Mouse (Mus musculus): ENCODE measurements around the gene Bcl6b. TPM values are rescaled to one million over a fixed set of nuclear protein-coding genes. Genes with fewer than 3 reads are reported as not detected.

Gene Bcl6b
- polyA plus RNA-seq, 1 experiment from 2014 or later: 5.0 TPM

DNA sequence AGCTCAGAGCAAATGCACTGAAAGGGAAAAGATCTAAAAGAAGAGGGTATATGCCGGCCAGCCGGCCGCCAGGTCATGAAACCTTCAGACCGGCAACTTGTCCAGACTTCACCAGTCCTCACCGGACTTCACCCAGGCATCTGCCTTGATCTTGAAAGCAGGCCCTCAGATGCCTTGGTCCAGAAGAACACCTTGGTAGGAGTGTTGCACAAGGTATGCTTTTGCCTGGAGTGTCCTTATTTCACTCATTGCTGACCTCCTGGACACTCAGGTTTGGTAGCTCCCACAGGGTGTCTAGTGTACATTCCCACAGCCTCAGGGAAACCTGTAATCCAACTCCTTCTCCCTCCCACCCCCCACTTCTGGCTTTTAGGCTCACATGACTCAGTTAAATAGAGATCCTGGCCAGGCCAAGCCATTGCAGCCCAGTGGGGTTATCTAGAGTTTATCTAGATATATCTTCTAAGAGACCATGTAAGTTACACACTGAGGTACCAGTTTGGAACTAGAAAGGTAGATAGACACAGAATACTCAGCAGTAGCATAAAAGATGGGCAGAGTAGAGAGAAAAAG is 29.5 kb downstream of the Bcl6b start:
- Histone ChIP-seq H3K4me1 (replicated peaks; ENCODE audit: control insufficient read depth, insufficient read depth, low read length) (no peaks in the 10 kb centered on the region), H3K9me3 (ENCODE audit: control insufficient read depth, low read length) (no peaks in the 10 kb centered on the region), H3K36me3 (ENCODE audit: control insufficient read depth, insufficient read depth, low read length) (no peaks in the 10 kb centered on the region), H3K27ac (ENCODE audit: low read depth, low read length) (no peak overlapping the region), H3K27me3 (ENCODE audit: control insufficient read depth, insufficient read depth, low read length) (no peaks in the 10 kb centered on the region), H3K4me3 (ENCODE audit: low read depth, low read length) (no peak overlapping the region), H3K4me2 (replicated peaks; ENCODE audit: low read depth, low read length) (no peak overlapping the region), H3K9ac (ENCODE audit: low read depth, low read length) (no peak overlapping the region)
- ATAC-seq (ENCODE audit: low FRiP score) (no peak), DNase-seq (ENCODE audit: low spot score) (no peak)
- WGBS: 92% methylated on average over 5 of the region's 5 CpGs

DNA sequence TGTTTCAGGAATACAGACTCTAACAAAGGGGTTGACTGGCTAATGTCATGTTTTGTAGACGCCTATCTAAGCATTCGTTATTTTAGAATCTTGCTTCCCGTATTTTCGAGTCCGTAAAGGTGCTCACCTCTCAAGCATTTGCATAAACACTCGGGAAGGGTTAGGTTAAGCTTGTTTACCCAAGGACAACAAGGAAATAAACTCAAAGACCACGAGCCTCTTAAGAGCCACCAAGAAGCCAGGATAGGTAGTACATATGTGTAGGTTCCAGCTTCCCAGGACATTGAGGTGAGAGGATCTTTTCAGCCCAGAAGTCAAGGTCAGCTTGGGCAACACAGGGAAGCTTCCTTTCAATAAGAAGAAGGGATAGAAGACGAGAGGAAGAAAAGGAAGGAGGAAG is 30.5 kb downstream of the Bcl6b start:
- WGBS: 86% methylated on average over 8 of the region's 8 CpGs
- DNase-seq (ENCODE audit: low spot score) (no peak), ATAC-seq (ENCODE audit: low FRiP score) (no peak)
- Histone ChIP-seq H3K4me2 (replicated peaks; ENCODE audit: low read depth, low read length) (no peak overlapping the region), H3K9ac (ENCODE audit: low read depth, low read length) (no peak overlapping the region), H3K4me1 (replicated peaks; ENCODE audit: control insufficient read depth, insufficient read depth, low read length) (no peaks in the 10 kb centered on the region), H3K27ac (ENCODE audit: low read depth, low read length) (no peak overlapping the region), H3K27me3 (ENCODE audit: control insufficient read depth, insufficient read depth, low read length) (no peaks in the 10 kb centered on the region), H3K36me3 (ENCODE audit: control insufficient read depth, insufficient read depth, low read length) (no peaks in the 10 kb centered on the region), H3K9me3 (ENCODE audit: control insufficient read depth, low read length) (no peaks in the 10 kb centered on the region), H3K4me3 (ENCODE audit: low read depth, low read length) (no peak overlapping the region)

DNA sequence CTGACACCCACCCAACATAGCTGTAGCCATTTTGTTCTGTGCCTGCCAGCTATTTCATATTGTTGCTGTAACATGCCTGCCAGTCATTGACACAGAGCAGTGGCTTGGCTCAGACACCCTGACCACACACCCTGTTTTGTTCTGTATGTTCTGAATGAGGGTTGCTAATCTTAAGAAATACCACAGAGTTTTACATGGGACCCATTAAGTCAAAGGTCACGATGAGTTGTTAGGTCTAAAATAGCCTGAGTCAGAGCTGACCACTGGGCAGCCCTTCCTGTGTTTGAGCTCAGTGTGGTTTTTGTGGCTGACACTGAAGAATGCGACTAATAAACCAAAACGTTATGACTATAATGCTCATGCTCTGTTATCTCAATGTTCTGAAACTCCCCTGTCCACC is 31.3 kb downstream of the Bcl6b start:
- Histone ChIP-seq H3K27me3 (ENCODE audit: control insufficient read depth, insufficient read depth, low read length) (no peaks in the 10 kb centered on the region), H3K4me2 (replicated peaks; ENCODE audit: low read depth, low read length) (no peak overlapping the region), H3K9me3 (ENCODE audit: control insufficient read depth, low read length) (no peaks in the 10 kb centered on the region), H3K36me3 (ENCODE audit: control insufficient read depth, insufficient read depth, low read length) (no peaks in the 10 kb centered on the region), H3K4me1 (replicated peaks; ENCODE audit: control insufficient read depth, insufficient read depth, low read length) (no peaks in the 10 kb centered on the region), H3K4me3 (ENCODE audit: low read depth, low read length) (no peak overlapping the region), H3K9ac (ENCODE audit: low read depth, low read length) (no peak overlapping the region), H3K27ac (ENCODE audit: low read depth, low read length) (no peak overlapping the region)
- WGBS: 89% methylated on average over 3 of the region's 3 CpGs
- DNase-seq (ENCODE audit: low spot score): no peak
- ATAC-seq (ENCODE audit: low FRiP score): no peak

DNA sequence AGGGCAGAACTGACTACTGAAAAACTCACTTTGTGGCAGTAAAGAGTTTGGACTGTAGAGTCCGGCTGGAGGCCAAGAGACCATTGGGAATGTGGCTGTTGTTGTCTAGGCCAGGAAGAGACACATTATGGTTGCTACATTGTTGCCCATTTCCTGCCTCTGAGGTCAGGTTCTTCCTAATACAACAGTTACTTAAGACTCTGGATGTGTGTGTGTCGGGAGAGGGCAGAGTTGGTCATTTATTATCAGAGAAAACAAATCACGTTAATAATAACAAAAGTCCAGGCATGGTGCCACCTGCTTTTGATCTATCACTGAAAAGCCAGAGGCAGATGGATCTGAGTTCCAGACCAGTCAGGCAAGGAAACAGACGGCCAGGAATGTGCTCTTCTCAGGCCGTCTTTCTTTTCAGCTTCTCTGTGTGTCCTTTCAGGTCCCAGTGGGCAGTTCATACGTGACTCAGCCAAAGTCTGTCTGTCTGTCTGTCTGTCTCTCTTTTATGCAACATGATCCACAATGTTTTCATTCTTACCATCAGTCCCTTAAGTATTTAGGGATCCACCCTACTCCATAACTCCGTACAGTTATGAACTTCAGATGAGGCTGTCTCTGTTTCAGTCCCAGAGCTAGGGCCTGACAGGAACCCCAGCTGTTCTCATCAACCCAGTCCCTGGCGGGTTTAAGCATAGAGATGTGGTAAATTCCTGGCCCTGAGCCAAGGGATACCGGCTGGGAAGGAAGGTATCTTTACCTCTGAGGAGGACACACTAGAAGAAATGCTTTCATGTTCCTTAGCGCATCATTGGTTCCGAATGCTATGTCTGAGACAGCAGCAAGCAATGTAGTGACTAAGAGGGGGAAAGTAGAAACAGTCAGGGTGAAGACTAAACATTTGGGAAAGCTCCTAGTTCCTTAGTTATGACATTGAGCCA is 36.0 kb downstream of the Bcl6b start:
- Histone ChIP-seq H3K4me2 (replicated peaks; ENCODE audit: low read depth, low read length) (no peak overlapping the region), H3K27ac (ENCODE audit: low read depth, low read length) (no peak overlapping the region), H3K27me3 (ENCODE audit: control insufficient read depth, insufficient read depth, low read length) (no peaks in the 10 kb centered on the region), H3K9ac (ENCODE audit: low read depth, low read length) (no peak overlapping the region), H3K4me3 (ENCODE audit: low read depth, low read length) (no peak overlapping the region), H3K4me1 (replicated peaks; ENCODE audit: control insufficient read depth, insufficient read depth, low read length) (no peaks in the 10 kb centered on the region), H3K36me3 (ENCODE audit: control insufficient read depth, insufficient read depth, low read length) (no peaks in the 10 kb centered on the region), H3K9me3 (ENCODE audit: control insufficient read depth, low read length) (no peaks in the 10 kb centered on the region)
- no peak for ATAC-seq (ENCODE audit: low FRiP score)
- no peak for DNase-seq (ENCODE audit: low spot score)
- WGBS: 60% methylated on average over 11 of the region's 11 CpGs

DNA sequence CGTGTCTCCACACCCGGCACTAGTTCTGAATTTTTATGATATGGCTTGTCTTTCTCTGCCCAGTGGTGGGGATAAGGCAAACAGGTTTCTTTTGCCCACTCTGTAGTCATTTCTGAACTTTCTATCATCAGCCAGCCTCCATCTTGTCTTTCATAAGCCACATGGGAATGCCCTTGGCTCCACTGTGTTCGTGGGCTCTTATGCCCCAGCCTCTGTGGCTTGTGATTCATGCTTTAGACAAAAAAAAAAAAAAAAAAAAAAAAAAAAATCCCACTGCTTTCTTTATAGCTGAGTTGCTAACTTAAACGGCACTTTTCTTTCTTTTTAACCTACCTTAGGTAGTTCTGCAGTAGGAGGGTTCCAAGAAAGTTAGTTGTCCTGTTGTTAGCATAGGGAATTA is 37.4 kb downstream of the Bcl6b start:
- no peaks in the 10 kb centered on the region for H3K36me3 ChIP-seq (ENCODE audit: control insufficient read depth, insufficient read depth, low read length)
- H3K9ac ChIP-seq (ENCODE audit: low read depth, low read length): no peak overlapping the region
- 85% methylated on average over 4 of the region's 4 CpGs for WGBS
- H3K4me3 ChIP-seq (ENCODE audit: low read depth, low read length): no peak overlapping the region
- H3K27me3 ChIP-seq (ENCODE audit: control insufficient read depth, insufficient read depth, low read length): no peaks in the 10 kb centered on the region
- H3K27ac ChIP-seq (ENCODE audit: low read depth, low read length): no peak overlapping the region
- H3K4me1 ChIP-seq (replicated peaks; ENCODE audit: control insufficient read depth, insufficient read depth, low read length): no peaks in the 10 kb centered on the region
- no peaks in the 10 kb centered on the region for H3K9me3 ChIP-seq (ENCODE audit: control insufficient read depth, low read length)
- H3K4me2 ChIP-seq (replicated peaks; ENCODE audit: low read depth, low read length): no peak overlapping the region
- no peak for ATAC-seq (ENCODE audit: low FRiP score)
- DNase-seq (ENCODE audit: low spot score): no peak

DNA sequence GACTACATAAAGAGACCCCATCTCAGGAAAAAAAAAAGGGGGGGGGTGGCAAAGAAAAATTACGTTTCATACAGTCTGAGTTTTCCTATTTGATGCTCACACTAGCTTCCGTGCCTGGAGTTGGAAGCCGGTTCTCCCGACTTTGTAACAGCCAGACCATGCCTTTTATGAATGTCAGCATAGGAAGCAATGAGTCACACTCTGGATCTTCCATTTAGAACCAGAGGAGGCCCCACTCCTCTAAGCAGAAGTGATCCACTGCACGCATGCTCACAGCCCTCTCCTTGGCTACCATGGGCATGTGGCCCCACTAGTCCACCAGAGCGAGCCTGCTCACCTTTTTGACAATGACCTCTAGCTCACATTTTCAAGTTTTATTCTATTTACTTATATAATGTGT is 38.4 kb downstream of the Bcl6b start:
- Histone ChIP-seq H3K9me3 (ENCODE audit: control insufficient read depth, low read length) (no peaks in the 10 kb centered on the region), H3K4me1 (replicated peaks; ENCODE audit: control insufficient read depth, insufficient read depth, low read length) (no peaks in the 10 kb centered on the region), H3K9ac (ENCODE audit: low read depth, low read length) (no peak overlapping the region), H3K27me3 (ENCODE audit: control insufficient read depth, insufficient read depth, low read length) (no peaks in the 10 kb centered on the region), H3K27ac (ENCODE audit: low read depth, low read length) (no peak overlapping the region), H3K36me3 (ENCODE audit: control insufficient read depth, insufficient read depth, low read length) (no peaks in the 10 kb centered on the region), H3K4me2 (replicated peaks; ENCODE audit: low read depth, low read length) (no peak overlapping the region), H3K4me3 (ENCODE audit: low read depth, low read length) (no peak overlapping the region)
- ATAC-seq (ENCODE audit: low FRiP score) (no peak), DNase-seq (ENCODE audit: low spot score) (no peak)
- 94% methylated on average over 6 of the region's 6 CpGs for WGBS

DNA sequence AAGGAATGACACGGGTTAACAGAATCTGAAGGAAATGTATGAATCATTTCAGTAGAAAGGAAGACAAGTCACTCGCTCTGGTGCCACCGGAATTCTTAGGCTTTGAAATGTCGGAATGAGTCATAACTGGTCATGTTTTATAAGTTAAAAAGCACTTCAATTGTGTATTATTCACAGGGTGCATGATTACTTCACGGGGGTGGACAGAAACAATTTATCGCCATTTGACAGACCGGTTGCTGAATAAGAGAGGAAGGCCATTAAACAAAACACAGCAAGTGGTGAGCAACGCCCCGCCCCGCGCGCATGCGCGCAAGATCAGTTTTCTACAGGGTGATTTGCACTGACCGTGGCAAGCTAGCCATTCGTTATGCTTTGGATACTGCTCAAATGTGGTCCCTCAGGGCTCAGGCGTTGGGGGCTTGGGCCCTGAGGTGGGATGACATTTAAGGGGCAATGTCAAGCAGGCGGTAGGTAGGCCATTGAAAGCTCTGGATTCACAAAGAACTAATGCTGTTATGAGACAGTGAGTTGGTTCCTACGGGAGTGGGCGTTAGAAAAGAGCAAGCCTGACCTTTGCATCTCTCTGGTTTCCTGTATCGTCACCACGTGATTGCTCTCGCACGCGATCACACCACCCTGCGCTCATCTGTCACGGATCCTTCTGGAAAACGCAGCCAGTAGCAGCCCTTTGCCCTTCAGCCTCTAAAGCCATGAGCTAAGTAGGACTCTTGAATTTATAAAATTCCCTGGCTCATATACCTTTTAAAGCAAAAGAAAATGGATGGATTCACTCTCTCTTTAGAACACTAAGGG is 40.1 kb downstream of the Bcl6b start:
- Histone ChIP-seq H3K9ac (ENCODE audit: low read depth, low read length) (no peak overlapping the region), H3K4me3 (ENCODE audit: low read depth, low read length) (no peak overlapping the region), H3K36me3 (ENCODE audit: control insufficient read depth, insufficient read depth, low read length) (no peaks in the 10 kb centered on the region), H3K27me3 (ENCODE audit: control insufficient read depth, insufficient read depth, low read length) (no peaks in the 10 kb centered on the region), H3K9me3 (ENCODE audit: control insufficient read depth, low read length) (no peaks in the 10 kb centered on the region), H3K4me2 (replicated peaks; ENCODE audit: low read depth, low read length) (no peak overlapping the region), H3K27ac (ENCODE audit: low read depth, low read length) (no peak overlapping the region), H3K4me1 (replicated peaks; ENCODE audit: control insufficient read depth, insufficient read depth, low read length) (no peaks in the 10 kb centered on the region)
- DNase-seq (ENCODE audit: low spot score) (no peak), ATAC-seq (ENCODE audit: low FRiP score) (no peak)
- 80% methylated on average over 28 of the region's 28 CpGs for WGBS

DNA sequence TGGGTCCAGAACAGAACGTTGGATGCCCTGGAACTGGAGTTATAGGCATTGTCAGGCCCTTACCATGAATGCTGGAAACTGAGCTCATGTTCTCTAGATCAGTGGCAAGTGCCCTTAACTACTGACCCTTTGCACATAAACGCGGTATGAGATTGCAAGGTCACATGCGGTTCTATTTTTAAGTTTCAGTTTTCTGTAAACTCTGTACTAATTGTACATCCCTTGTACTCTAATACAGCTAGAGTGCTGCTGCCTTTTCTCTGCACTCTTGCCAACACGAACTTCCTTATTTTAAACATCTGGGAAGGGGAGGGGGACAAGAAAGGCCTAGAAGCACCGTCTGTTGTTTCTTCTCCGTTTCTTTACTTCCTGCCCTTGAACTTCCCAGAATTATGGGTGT is 44.5 kb downstream of the Bcl6b start:
- DNase-seq (ENCODE audit: low spot score): no peak
- no peaks in the 10 kb centered on the region for H3K27me3 ChIP-seq (ENCODE audit: control insufficient read depth, insufficient read depth, low read length)

More for the DNA sequence above, 44.5 kb downstream of the Bcl6b start:
- Histone ChIP-seq H3K9ac (ENCODE audit: low read depth, low read length) (no peak overlapping the region), H3K4me2 (replicated peaks; ENCODE audit: low read depth, low read length) (no peak overlapping the region), H3K4me1 (replicated peaks; ENCODE audit: control insufficient read depth, insufficient read depth, low read length) (no peaks in the 10 kb centered on the region), H3K4me3 (ENCODE audit: low read depth, low read length) (no peak overlapping the region), H3K36me3 (ENCODE audit: control insufficient read depth, insufficient read depth, low read length) (no peaks in the 10 kb centered on the region), H3K27ac (ENCODE audit: low read depth, low read length) (no peak overlapping the region), H3K9me3 (ENCODE audit: control insufficient read depth, low read length) (no peaks in the 10 kb centered on the region)
- WGBS: 80% methylated on average over 7 of the region's 7 CpGs
- ATAC-seq (ENCODE audit: low FRiP score): no peak

Measured in hindbrain, embryonic 11.5 days (tissue).